Mouse (Mus musculus) limb, embryonic 15.5 days (tissue): Measurements from ENCODE around the gene Sparc. TPM values are rescaled to one million over a fixed set of nuclear protein-coding genes. Genes with fewer than 3 reads are reported as not detected.

ENCODE experiments used
- ATAC-seq: fragments of 200-750 bp; cut with Nextera tagmentation; 2 replicates; pipeline ENCODE4 v1.8.0; 2017; ENCODE audit warnings: low read depth, moderate TSS enrichment; ENCODE audit not compliant: insufficient number of reproducible peaks, low FRiP score, low TSS enrichment
- H3K27ac ChIP-seq: fragments of 300-500 bp; sonication (generic); 2 replicates; pipeline ENCODE4 v1.5.1; 2015; ENCODE audit warnings: moderate library complexity, mild to moderate bottlenecking, inconsistent platforms
- H3K27me3 ChIP-seq: fragments of 300-500 bp; sonication (generic); 2 replicates; pipeline ENCODE4 v1.6.1; 2015; ENCODE audit warnings: inconsistent platforms
- H3K36me3 ChIP-seq: fragments of 300-500 bp; sonication (generic); 2 replicates; pipeline ENCODE4 v1.6.1; 2015; ENCODE audit warnings: inconsistent platforms
- H3K4me1 ChIP-seq: fragments of 300-500 bp; sonication (generic); 2 replicates; pipeline ENCODE4 v1.6.1; 2015; ENCODE audit warnings: inconsistent platforms
- H3K4me2 ChIP-seq: fragments of 300-500 bp; sonication (generic); 2 replicates; pipeline ENCODE4 v1.6.1; 2015; ENCODE audit warnings: mild to moderate bottlenecking, inconsistent platforms
- H3K4me3 ChIP-seq: fragments of 300-500 bp; sonication (generic); 2 replicates; pipeline ENCODE4 v1.5.1; 2015; ENCODE audit warnings: mild to moderate bottlenecking, inconsistent platforms
- H3K9ac ChIP-seq: fragments of 300-500 bp; sonication (generic); 2 replicates; pipeline ENCODE4 v1.6.1; 2015; ENCODE audit warnings: inconsistent platforms
- H3K9me3 ChIP-seq: fragments of 300-500 bp; sonication (generic); 2 replicates; pipeline ENCODE4 v1.6.1; 2016; ENCODE audit warnings: inconsistent platforms
- WGBS: fragments of 180-500 bp; shearing (Covaris S2); methylation state at CpG from one replicate; pipeline ENCODE4 v1.1.7; 2015; 5-methylcytosine and 5-hydroxymethylcytosine counted together
- polyA plus RNA-seq: library from polyadenylated mRNA; unstranded; fragments of >200 nt; fragmentation: Nextera tagmentation; extraction: Ambion mirVana; gene quantifications from 2 replicates; pipeline ENCODE4 v1.2.1, GENCODE M21; 2015

Gene Sparc
- polyA plus RNA-seq, 1 experiment from 2014 or later, result 3,190 TPM

DNA sequence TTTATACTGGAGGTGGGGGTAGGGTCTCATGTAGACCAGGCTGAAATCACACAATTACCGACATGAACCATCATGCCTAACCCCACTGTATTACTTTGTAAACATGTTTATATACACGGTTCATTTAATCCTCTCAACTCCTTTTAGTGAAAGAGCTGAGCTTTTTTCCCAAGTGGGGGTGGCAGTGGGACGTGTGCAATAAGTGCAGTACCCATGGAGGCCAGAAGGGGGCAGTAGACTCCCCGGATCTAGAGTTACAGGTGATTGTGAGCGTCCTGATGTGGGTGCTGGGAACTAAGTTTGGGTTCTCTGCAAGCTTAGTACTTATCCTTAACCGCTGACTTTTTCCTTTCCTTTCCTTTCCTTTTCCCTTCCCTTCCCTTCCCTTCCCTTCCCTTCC lies 49.1 kb downstream of the Sparc start:
- 56% methylated on average over 6 of the region's 6 CpGs for WGBS
- no peak overlapping the region for H3K4me2 ChIP-seq
- peaks cover 17% of the 10 kb centered on the region for H3K4me1 ChIP-seq
- no peak overlapping the region for H3K9ac ChIP-seq
- no peaks in the 10 kb centered on the region for H3K36me3 ChIP-seq
- H3K27me3 ChIP-seq, result no peaks in the 10 kb centered on the region
- H3K27ac ChIP-seq, result no peak overlapping the region
- no peak for ATAC-seq
- no peak overlapping the region for H3K4me3 ChIP-seq
- no peaks in the 10 kb centered on the region for H3K9me3 ChIP-seq

DNA sequence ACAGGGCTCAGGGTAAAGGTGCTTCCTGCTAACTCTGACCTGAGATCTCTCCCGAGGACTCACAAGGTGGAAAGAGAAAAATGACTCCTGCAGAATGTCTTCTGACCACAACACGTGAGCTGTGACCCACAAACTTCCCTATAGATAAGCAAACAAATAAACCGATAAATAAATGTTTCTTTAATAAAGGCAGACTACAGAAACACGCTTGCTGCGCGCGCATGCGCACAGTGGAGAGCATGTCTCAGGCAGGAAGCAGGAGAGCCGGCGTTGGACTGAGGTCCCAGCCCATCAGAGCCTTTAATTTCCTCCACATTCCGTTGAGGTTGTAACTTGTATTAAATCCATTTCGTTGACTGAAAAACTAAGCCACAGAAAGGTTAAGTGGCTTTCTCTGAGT lies 49.6 kb downstream of the Sparc start:
- no peaks in the 10 kb centered on the region for H3K9me3 ChIP-seq
- no peaks in the 10 kb centered on the region for H3K27me3 ChIP-seq
- H3K4me3 ChIP-seq, result no peak overlapping the region
- H3K4me2 ChIP-seq, result no peak overlapping the region
- no peak overlapping the region for H3K9ac ChIP-seq
- no peaks in the 10 kb centered on the region for H3K36me3 ChIP-seq
- peaks cover 14% of the 10 kb centered on the region for H3K4me1 ChIP-seq
- no peak overlapping the region for H3K27ac ChIP-seq
- WGBS, result 82% methylated on average over 12 of the region's 12 CpGs
- ATAC-seq, result no peak

DNA sequence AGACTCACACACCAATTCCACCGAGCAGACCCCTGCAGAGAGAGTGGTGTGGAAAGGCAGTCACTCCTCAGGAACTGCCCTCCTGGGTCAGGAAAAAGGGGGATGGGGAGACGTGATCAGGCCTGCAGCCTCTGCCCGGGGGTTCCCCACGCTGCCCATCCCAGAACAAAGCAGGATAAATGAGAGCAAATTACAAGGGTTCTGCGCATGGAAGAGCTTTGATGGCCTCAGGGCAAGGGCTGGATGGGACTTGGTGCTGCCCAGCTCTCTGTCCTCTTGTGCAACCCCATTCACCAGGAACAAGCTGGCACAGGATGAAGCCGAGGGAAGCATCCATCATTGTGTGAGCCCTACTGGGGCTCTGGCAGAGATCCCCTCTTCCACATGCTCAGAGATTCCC lies 51.0 kb downstream of the Sparc start:
- WGBS, result 49% methylated on average over 6 of the region's 6 CpGs
- no peaks in the 10 kb centered on the region for H3K9me3 ChIP-seq

DNA sequence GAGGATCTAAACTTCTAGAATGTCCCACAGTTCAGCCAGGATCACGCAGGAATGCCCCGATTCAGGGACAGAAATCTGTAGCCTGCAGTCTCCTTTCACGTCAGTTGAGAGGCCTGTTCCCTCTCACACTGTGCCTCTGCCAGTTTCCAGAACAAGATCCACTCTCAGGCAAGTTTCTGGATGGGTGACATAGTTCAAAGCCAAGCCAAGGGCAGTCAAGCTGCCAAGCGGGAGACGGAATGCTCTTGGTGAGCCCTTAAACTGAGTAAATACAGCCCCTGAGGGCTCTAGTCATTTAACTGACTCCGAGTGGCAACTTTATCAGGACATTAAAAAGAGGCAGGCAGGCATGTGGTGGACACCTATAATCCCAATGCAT lies 53.9 kb downstream of the Sparc start:
- Histone ChIP-seq H3K9ac (no peak overlapping the region), H3K4me3 (no peak overlapping the region), H3K36me3 (no peaks in the 10 kb centered on the region), H3K27ac (peak overlapping the region; percentile 38; the same call in 1 of the 2 replicates), H3K27me3 (no peaks in the 10 kb centered on the region), H3K9me3 (no peaks in the 10 kb centered on the region), H3K4me2 (no peak overlapping the region), H3K4me1 (peaks cover 27% of the 10 kb centered on the region)
- no peak for ATAC-seq
- 30% methylated on average over 6 of the region's 6 CpGs for WGBS

More for the DNA sequence above, 51.0 kb downstream of the Sparc start:
- Histone ChIP-seq H3K27ac (no peak overlapping the region), H3K4me3 (no peak overlapping the region), H3K36me3 (no peaks in the 10 kb centered on the region), H3K4me2 (no peak overlapping the region), H3K27me3 (no peaks in the 10 kb centered on the region), H3K9ac (no peak overlapping the region), H3K4me1 (peaks cover 6% of the 10 kb centered on the region)
- ATAC-seq, result no peak

DNA sequence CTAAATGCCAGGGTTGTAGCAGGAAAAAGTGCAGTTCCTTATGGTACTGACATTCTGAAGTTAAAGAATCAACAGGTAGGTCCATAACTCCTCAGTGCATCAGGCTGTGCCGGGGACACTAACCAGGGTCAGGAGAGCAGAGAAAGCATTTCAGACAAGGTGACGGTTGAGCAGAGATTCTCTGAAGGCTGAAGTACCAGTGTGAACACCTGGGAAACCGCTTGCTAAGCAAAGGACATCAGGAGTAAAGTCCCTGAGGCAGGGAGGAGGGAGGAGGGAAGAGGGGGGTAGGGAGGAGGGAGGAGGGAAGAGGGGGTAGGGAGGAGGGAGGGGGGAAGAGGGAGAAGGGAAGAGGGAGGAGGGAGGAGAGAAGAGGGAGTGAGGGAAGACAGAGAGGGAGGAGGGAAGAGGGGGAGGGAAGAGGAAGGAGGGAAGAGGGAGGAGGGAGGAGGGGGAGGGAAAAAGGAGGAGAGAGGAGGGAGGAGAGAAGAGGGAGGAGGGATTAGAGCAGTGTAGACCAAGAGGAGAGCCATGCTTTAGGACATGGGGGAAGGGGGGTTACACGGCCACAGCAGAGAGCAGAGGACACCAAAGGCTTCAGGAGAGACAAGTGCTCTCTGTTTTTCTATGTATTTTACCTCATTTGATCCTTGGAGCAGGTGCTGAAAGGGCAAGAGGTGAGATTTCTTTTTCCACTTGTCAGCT lies 54.4 kb downstream of the Sparc start:
- Histone ChIP-seq H3K9me3 (no peaks in the 10 kb centered on the region), H3K4me2 (no peak overlapping the region), H3K9ac (no peak overlapping the region), H3K4me3 (no peak overlapping the region), H3K27ac (peak overlapping the region; percentile 38; the same call in 1 of the 2 replicates), H3K27me3 (no peaks in the 10 kb centered on the region), H3K4me1 (peaks cover 27% of the 10 kb centered on the region), H3K36me3 (no peaks in the 10 kb centered on the region)
- 65% methylated on average over 4 of the region's 4 CpGs for WGBS
- no peak for ATAC-seq

DNA sequence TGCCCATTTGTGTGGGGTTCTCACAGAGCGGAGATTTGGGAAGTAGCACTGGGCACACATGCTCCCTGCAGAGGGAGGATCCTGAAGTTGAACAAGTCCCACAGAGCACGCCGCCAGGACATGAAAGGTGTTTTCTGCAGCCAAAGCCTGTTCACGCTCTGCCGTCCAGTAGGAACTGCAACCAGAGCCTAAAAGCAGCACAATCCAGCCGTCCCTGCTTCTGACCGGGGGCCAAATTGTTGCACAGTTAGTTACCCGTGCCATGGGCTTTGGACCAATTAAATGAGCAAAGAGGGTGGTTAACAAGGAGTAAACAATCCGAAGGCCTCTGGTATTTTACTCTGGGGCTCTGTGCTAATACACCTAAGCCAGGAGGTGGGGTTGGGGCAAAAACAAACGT lies 55.2 kb downstream of the Sparc start:
- no peak overlapping the region for H3K27ac ChIP-seq
- H3K4me1 ChIP-seq, result peaks cover 27% of the 10 kb centered on the region
- no peak overlapping the region for H3K4me3 ChIP-seq
- no peaks in the 10 kb centered on the region for H3K36me3 ChIP-seq
- no peaks in the 10 kb centered on the region for H3K27me3 ChIP-seq
- H3K9ac ChIP-seq, result no peak overlapping the region
- WGBS, result 50% methylated on average over 10 of the region's 10 CpGs
- no peak overlapping the region for H3K4me2 ChIP-seq
- no peaks in the 10 kb centered on the region for H3K9me3 ChIP-seq
- ATAC-seq, result no peak

DNA sequence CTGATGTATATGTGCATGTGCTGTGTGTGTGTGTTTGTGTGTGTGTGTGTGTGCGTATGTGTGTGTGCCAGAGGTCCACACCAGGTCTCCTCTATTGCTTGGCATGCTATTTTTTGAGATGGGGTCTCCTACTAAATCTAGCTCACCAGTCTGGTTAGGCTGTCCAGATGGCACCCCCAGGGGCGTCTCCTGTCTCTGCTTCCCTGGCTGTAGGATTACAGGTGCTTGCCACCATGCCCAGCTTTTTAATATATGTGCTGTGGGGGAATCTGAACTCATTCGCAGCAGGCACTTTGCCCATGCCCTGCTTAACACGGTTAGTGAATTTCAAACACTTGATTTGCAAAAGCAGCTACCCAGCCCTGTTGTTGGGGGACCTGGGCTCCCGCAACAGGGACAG lies 57.1 kb downstream of the Sparc start:
- H3K4me2 ChIP-seq, result no peak overlapping the region
- no peaks in the 10 kb centered on the region for H3K36me3 ChIP-seq
- H3K4me3 ChIP-seq, result no peak overlapping the region
- 67% methylated on average over 5 of the region's 5 CpGs for WGBS
- no peak overlapping the region for H3K9ac ChIP-seq
- no peak for ATAC-seq
- H3K9me3 ChIP-seq, result no peaks in the 10 kb centered on the region
- H3K27ac ChIP-seq, result no peak overlapping the region
- H3K27me3 ChIP-seq, result no peaks in the 10 kb centered on the region
- peaks cover 27% of the 10 kb centered on the region for H3K4me1 ChIP-seq

DNA sequence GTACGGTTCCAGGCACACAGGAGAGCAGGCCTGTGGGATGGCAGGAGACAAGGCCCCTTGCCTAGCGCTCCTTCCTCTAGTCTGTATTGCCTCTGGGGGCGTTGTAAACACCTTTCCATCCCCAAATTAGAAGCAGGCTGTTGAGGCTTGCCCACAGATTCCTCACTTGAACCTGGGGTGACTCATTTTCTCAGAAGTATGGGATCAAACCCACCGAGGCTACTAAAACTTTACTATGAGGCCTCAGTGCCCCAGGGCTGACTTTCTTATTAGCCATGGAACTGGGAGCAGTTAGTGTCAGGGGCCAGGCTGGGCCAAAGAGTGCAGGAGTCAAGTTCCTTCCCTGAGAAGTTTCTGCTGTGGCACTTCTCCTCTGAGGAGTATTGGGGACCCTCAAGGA lies 57.7 kb downstream of the Sparc start:
- ATAC-seq, result no peak
- peaks cover 27% of the 10 kb centered on the region for H3K4me1 ChIP-seq

DNA sequence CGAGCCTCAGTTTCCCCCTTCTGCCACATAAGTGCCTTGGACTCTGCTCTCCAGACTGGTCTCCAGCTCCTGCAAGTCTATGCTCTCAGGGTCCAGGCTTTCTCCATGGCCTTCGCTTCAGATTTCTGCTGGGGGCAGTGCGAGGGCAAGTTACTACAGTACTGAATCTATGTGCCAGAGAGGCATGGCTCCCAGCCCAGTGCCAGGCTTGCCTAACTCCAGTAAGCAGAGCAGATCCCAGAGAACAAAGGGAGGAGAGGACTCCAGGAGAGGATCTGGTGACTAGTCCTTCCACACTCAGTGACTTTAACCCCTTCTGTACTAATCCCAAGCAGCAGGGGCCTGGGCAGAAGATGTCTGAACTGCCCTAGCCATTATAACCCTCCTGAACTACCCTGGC lies 58.3 kb downstream of the Sparc start:
- H3K9me3 ChIP-seq, result no peaks in the 10 kb centered on the region
- H3K27me3 ChIP-seq, result no peaks in the 10 kb centered on the region
- WGBS, result 62% methylated on average over 3 of the region's 3 CpGs
- H3K4me2 ChIP-seq, result no peak overlapping the region
- no peak for ATAC-seq
- no peaks in the 10 kb centered on the region for H3K36me3 ChIP-seq
- H3K9ac ChIP-seq, result no peak overlapping the region
- peaks cover 27% of the 10 kb centered on the region for H3K4me1 ChIP-seq
- no peak overlapping the region for H3K27ac ChIP-seq
- no peak overlapping the region for H3K4me3 ChIP-seq

More for the DNA sequence above, 57.7 kb downstream of the Sparc start:
- H3K27ac ChIP-seq, result no peak overlapping the region; the same call in 1 of the 2 replicates
- WGBS, result 6% methylated on average over 4 of the region's 4 CpGs
- H3K9ac ChIP-seq, result no peak overlapping the region
- no peak overlapping the region for H3K4me3 ChIP-seq
- no peak overlapping the region for H3K4me2 ChIP-seq
- no peaks in the 10 kb centered on the region for H3K9me3 ChIP-seq
- H3K27me3 ChIP-seq, result no peaks in the 10 kb centered on the region
- no peaks in the 10 kb centered on the region for H3K36me3 ChIP-seq

DNA sequence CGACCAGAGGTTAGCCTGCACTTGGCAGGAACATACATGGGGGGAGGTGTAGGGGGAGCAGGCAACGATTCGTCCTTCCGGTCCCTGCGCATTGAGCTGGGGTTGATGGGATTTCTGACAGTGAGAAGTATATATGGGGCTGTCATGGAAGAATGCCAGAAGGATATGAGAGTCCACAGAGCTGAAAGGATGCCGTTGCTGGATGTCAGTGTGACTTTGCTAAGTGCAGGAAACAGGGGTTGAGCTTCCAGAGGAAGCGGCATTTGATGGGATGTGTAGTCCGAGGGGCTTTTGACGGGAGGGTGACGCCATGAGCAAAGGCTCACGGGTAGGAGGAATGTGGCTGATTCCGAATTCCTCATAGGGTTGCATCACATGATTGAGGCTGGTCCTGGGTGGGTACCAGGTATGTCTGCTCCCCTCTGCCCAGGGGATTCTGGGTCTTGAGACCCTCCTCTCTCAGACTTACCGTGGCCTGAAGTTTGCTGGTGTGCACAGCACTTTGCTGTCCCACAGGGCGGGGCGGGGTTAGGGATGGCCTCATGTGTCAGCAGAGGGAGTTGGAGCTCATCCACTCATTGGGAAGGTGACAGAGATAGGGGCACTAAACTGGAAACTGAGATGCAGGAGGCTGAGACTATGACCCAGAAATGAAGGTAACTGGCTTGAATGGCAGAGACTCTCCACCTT lies 64.7 kb downstream of the Sparc start:
- Histone ChIP-seq H3K4me2 (no peak overlapping the region), H3K9ac (no peak overlapping the region), H3K4me1 (peaks cover 4% of the 10 kb centered on the region; the same call in 1 of the 2 replicates), H3K4me3 (no peak overlapping the region), H3K36me3 (no peaks in the 10 kb centered on the region), H3K27ac (no peak overlapping the region), H3K27me3 (no peaks in the 10 kb centered on the region), H3K9me3 (no peaks in the 10 kb centered on the region)
- no peak for ATAC-seq
- WGBS, result 62% methylated on average over 15 of the region's 15 CpGs

DNA sequence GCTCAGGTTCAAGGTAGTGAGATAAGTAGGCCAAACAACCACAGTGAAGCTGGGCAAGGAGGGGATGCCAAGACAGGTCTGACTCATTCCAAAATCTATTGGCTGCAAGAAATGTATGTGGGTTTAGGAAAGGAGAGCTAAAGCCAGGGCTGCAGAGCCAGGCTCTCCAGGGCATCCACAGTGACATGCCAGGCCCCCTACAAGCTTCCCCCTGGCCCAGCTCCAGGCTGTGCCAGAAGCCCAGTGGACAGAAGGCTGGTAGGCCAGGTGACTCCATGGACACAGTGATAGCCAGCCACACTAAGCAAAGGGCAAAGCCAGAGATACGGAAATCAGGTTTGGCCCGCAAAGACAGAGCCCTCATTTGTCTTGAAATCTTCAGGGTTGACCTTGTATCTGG lies 66.1 kb downstream of the Sparc start:
- no peak overlapping the region for H3K9ac ChIP-seq
- H3K9me3 ChIP-seq, result no peaks in the 10 kb centered on the region
- no peak overlapping the region for H3K4me3 ChIP-seq
- peaks cover 5% of the 10 kb centered on the region; the same call in 1 of the 2 replicates for H3K4me1 ChIP-seq
- no peaks in the 10 kb centered on the region for H3K27me3 ChIP-seq
- ATAC-seq, result no peak
- H3K4me2 ChIP-seq, result no peak overlapping the region
- whole genome bisulfite sequencing, result 91% methylated on average over 2 of the region's 2 CpGs
- H3K36me3 ChIP-seq, result no peaks in the 10 kb centered on the region
- no peak overlapping the region for H3K27ac ChIP-seq
